Mouse (Mus musculus) limb, embryonic 11.5 days (tissue): ENCODE measurements at regions not wholly inside any gene's neighbourhood (a gene's known extent, or its start where the extent isn't known, plus 50 kb on each side); places are given as distances from the start of the nearest gene placed in this dataset.

Source experiments
- ATAC-seq: fragments of 200-750 bp; cut with Nextera tagmentation; 2 replicates; pipeline ENCODE4 v1.8.0; 2017; ENCODE audit warnings: low read depth; ENCODE audit not compliant: insufficient number of reproducible peaks, low FRiP score, low TSS enrichment
- DNase-seq: peaks from one replicate; pipeline ENCODE4 v3.0.0-alpha.2; 2015; ENCODE audit warnings: low spot score
- H3K27ac ChIP-seq: fragments of 300-500 bp; sonication (generic); replicated peaks from 2 replicates; pipeline ENCODE4 v1.5.1; 2014; ENCODE audit warnings: low read depth, mild to moderate bottlenecking, low read length
- H3K27me3 ChIP-seq: fragments of 300-500 bp; sonication (generic); 2 replicates; pipeline ENCODE4 v1.6.1; 2014; ENCODE audit warnings: mild to moderate bottlenecking, low read length, mixed read lengths; ENCODE audit not compliant: control insufficient read depth, insufficient read depth
- H3K36me3 ChIP-seq: fragments of 300-500 bp; sonication (generic); 2 replicates; pipeline ENCODE4 v1.6.1; 2014; ENCODE audit warnings: mild to moderate bottlenecking, low read length, moderate library complexity, mixed read lengths; ENCODE audit not compliant: control insufficient read depth, insufficient read depth
- H3K4me1 ChIP-seq: fragments of 300-500 bp; sonication (generic); 2 replicates; pipeline ENCODE4 v1.6.1; 2014; ENCODE audit warnings: low read length, mixed read lengths; ENCODE audit not compliant: control insufficient read depth, insufficient read depth
- H3K4me2 ChIP-seq: fragments of 300-500 bp; sonication (generic); 2 replicates; pipeline ENCODE4 v1.6.1; 2014; ENCODE audit warnings: low read depth, mild to moderate bottlenecking, moderate library complexity; ENCODE audit not compliant: severe bottlenecking
- H3K4me3 ChIP-seq: fragments of 300-500 bp; sonication (generic); 2 replicates; pipeline ENCODE4 v1.5.1; 2014; ENCODE audit warnings: low read depth, low read length
- H3K9ac ChIP-seq: fragments of 300-500 bp; sonication (generic); 2 replicates; pipeline ENCODE4 v1.6.1; 2014; ENCODE audit warnings: mild to moderate bottlenecking, low read length
- H3K9me3 ChIP-seq: fragments of 300-500 bp; sonication (generic); 2 replicates; pipeline ENCODE4 v1.6.1; 2016; ENCODE audit warnings: low read length; ENCODE audit not compliant: control insufficient read depth
- WGBS: fragments of 180-500 bp; shearing (Covaris S2); extraction: QIAGEN DNeasy Blood & Tissue Kit; methylation state at CpG from one replicate; pipeline ENCODE4 v1.1.7; 2014; 5-methylcytosine and 5-hydroxymethylcytosine counted together

DNA sequence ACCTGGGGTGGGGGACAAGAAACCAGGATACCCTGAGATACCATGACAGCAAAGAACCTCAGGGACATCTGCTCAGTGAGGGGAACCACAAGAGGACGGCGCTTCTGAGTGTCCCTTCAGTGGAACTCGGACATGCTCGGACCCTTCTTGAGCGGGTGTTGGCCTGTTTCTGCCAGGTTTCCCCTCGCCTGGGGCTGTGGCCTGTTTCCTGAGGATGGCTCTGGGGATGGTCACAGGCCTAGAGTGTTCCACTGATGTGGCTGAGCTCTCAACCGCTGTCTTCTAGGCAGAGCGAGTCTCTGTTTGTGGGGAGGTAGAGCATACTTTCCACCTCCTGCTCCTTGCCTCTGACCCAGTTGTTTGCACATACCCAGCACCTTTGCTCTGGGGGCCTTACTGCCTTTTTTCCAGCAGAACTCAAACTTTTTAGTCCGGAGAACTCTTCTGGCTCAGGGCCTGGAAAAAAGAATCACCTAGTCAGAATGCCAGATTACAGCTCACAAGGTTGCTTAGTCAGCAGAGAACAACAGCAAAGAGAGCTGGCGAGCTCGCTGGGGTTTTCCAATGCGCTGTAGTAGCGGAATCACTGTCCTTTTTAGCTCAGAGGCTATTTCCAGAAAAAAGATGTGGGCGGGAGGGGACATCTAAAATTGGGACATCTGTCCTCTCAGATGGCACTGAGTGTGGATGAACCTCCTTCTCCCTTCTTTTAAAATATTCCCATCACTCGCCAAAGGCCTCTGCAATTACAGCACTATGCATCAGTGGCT is 65.3 kb downstream of the Med10 start:
- ATAC-seq (no peak), DNase-seq (no peak)
- Histone ChIP-seq H3K36me3 (no peaks in the 10 kb centered on the region), H3K27me3 (no peaks in the 10 kb centered on the region), H3K9me3 (no peaks in the 10 kb centered on the region), H3K4me1 (no peaks in the 10 kb centered on the region), H3K9ac (no peak overlapping the region), H3K27ac (no peak overlapping the region), H3K4me2 (no peak overlapping the region), H3K4me3 (no peak overlapping the region)
- 84% methylated on average over 15 of the region's 15 CpGs for WGBS

DNA sequence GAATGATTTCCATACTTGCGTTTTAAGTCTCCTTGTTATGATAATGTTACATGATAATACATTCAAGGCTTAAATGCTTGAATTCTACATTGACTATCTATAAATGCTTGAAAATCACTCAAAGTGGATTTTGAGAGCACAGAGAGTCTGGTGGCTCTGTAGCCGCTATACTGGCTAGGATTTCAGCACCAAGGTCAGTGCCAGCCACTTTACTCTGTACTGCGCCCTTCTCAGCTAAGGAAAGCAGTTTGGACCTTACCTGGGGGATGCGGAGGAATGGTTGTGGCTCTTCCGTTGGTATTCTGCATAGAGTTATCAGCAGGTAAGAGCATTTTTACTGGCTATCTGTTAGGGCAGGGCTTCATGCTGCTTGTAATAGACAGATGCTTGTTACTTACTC is 94.3 kb downstream of the Med10 start:
- H3K36me3 ChIP-seq, result no peaks in the 10 kb centered on the region
- DNase-seq (peak; percentile 76), ATAC-seq (no peak)
- no peaks in the 10 kb centered on the region for H3K4me1 ChIP-seq
- H3K9me3 ChIP-seq, result no peaks in the 10 kb centered on the region
- H3K9ac ChIP-seq, result no peak overlapping the region
- H3K27me3 ChIP-seq, result no peaks in the 10 kb centered on the region
- no peak overlapping the region for H3K4me2 ChIP-seq
- WGBS, result 23% methylated on average over 5 of the region's 5 CpGs
- H3K4me3 ChIP-seq, result no peak overlapping the region
- no peak overlapping the region for H3K27ac ChIP-seq

DNA sequence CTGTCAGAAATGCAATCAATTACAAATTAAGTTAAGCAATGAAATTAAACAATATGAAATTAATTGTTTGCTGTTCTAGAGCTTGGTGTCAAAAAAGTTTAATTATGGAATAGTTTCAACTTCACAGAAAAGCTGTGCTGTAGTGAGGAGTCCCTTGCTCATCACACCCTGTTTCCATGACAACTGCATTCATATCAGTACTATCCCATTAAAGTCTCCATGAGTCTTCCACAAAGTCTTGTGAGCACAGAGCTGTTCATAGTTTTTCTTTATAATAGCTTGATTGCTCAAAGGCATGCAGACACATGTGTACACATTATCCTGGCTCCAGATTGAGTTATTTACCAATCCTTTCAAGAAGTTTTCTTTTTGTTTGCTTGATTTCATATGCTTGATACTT is 98.9 kb downstream of the Med10 start:
- no peak for ATAC-seq
- DNase-seq, result no peak
- H3K27ac ChIP-seq, result no peak overlapping the region

DNA sequence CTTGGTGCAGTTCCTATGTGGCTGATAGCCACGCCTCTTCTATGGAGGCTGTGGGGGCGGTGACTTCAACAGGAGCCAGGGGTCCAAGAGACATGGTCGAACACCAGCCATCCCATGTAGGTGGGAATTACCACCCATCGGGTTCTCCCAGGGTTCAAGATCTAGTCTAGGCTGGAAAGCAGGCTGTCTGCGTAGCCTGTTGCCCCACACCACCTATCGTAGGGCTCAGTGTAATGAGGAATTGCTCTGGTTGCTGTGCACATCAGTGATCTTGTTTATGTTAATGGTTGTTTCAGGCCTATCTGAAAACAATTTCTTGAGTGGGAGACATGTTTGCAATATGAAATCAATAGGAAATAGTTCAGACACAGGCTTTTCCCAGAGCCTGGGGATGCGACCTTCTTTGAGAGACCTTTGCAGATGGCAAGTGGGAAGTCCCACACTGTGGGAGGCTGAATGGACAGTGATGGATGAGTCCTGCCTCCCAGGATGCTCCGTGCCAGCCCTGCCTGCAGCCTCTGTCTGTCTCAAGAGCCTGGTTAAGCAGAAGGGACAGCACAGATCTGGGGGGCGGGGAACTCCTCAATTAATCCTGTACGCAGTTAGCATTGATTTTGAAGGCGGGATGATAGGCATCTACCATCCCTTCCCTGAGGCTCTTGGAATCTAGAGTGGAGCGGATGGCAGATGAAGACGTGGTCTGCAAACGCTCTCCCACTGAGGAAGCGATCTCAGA is 104.8 kb downstream of the Med10 start:
- Histone ChIP-seq H3K36me3 (no peaks in the 10 kb centered on the region), H3K4me1 (no peaks in the 10 kb centered on the region), H3K9me3 (no peaks in the 10 kb centered on the region), H3K27ac (no peak overlapping the region), H3K9ac (no peak overlapping the region), H3K4me3 (no peak overlapping the region), H3K27me3 (no peaks in the 10 kb centered on the region), H3K4me2 (no peak overlapping the region)
- DNase-seq (no peak), ATAC-seq (no peak)
- WGBS, result 62% methylated on average over 15 of the region's 15 CpGs

More for the DNA sequence above, 98.9 kb downstream of the Med10 start:
- Histone ChIP-seq H3K36me3 (no peaks in the 10 kb centered on the region), H3K4me3 (no peak overlapping the region), H3K4me2 (no peak overlapping the region), H3K4me1 (no peaks in the 10 kb centered on the region), H3K9me3 (no peaks in the 10 kb centered on the region), H3K9ac (no peak overlapping the region), H3K27me3 (no peaks in the 10 kb centered on the region)

DNA sequence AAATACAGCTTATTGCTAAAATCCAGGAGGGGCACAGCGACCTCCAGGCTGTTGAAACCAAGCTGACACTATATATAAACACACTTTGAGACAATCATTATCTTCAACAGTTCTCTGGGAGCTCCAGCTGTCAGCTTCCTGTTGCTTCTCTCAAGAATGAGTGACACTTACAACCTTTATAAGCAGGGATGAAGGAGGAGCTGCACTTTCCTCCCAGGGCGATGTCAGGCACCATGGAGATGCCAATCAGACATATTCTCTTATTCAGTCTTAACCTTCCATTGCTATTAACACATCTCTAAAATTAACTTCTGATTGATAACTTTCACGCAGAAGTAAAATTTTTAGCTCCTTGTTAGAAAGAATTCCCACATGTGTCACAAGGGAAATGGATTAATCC is 113.6 kb downstream of the Med10 start:
- 84% methylated on average over 3 of the region's 3 CpGs for WGBS
- Histone ChIP-seq H3K4me1 (no peaks in the 10 kb centered on the region), H3K9ac (no peak overlapping the region), H3K36me3 (no peaks in the 10 kb centered on the region), H3K4me2 (no peak overlapping the region), H3K9me3 (no peaks in the 10 kb centered on the region), H3K4me3 (no peak overlapping the region), H3K27me3 (no peaks in the 10 kb centered on the region), H3K27ac (no peak overlapping the region)
- DNase-seq (no peak), ATAC-seq (no peak)

DNA sequence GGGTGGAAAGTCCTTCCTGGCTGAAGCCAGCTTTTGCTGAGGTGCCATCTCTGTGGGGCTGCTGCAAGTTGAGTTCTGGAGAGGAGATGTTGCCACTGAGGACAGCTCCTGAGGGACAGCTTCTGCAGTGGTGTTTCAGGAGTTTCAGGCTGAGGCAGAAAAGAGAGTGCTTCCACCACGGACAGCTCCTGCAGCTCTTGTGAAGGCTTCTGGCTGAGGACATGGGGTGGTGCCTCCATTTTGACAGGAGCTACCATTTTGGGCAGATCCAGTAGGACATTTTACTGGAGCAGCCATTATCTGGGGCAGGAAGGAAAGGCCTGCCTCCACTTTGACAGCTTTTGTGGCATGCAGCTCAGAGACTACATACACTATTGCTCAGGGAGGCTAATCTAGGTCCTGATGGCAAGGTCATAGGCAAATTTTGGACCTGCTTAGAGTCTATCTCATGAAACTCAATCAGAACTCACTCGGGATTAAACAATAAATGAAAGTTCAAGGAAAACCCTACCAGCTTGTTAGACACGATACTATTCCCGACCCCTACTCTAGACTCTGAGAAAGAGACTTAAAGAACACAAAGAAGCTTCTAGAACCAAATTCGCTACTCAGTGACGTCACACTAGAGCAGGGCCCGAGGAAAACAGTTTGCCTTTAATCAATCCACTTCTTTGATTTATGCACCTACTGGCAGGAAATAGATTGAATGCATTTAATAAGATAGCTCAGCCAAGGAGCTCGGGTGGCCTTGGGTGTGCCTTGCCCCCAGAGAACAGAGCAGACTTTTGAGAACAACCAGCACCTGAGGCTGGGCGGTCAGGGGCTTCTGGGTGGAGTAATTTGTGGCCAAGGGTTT is 130.7 kb downstream of the Med10 start:
- peak; percentile 27 for DNase-seq
- Histone ChIP-seq H3K9ac (no peak overlapping the region), H3K4me3 (no peak overlapping the region), H3K4me1 (no peaks in the 10 kb centered on the region), H3K9me3 (no peaks in the 10 kb centered on the region), H3K27ac (no peak overlapping the region), H3K4me2 (no peak overlapping the region), H3K27me3 (no peaks in the 10 kb centered on the region), H3K36me3 (no peaks in the 10 kb centered on the region)
- 72% methylated on average over 9 of the region's 9 CpGs for WGBS
- ATAC-seq, result no peak

DNA sequence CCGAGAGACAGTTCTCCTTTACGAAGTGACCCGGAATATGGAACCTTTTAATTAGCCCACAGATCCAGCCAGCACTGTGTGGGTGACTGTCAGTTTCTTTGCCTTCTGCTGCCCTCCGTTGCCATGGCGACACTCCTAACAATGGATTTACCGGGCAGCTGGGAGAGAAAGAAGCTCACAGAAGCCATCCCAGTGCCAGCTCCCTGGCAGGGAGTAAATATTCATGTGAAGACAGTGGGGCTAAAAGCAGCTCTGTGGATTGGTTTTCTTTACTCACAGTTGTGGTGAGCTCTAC is 131.3 kb downstream of the Med10 start:
- WGBS, result 71% methylated on average over 6 of the region's 6 CpGs
- no peak for ATAC-seq

DNA sequence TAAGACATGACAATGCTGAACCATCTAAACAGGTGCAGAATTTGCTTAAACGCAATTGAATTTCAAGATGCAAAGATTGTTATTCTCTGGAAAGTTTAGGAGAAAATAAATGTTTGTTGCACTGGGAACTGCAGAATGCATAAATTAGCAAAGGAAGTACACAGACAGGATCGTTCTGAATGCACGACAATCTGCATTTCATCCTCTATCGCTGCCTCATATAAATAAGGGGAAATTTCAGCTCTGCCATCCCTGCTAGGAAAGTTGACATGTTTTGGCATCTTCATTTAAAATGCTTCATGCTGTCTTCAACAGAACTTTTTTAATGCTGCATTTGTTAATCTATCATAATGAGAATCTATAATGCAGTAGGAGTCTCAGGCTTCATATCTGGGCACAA is 137.6 kb downstream of the Med10 start:
- WGBS, result 90% methylated on average over 4 of the region's 4 CpGs
- H3K4me1 ChIP-seq, result no peaks in the 10 kb centered on the region
- H3K36me3 ChIP-seq, result no peaks in the 10 kb centered on the region
- ATAC-seq (no peak), DNase-seq (no peak)
- H3K4me2 ChIP-seq, result no peak overlapping the region
- no peaks in the 10 kb centered on the region for H3K27me3 ChIP-seq
- H3K9ac ChIP-seq, result no peak overlapping the region
- H3K4me3 ChIP-seq, result no peak overlapping the region
- H3K9me3 ChIP-seq, result no peaks in the 10 kb centered on the region
- no peak overlapping the region for H3K27ac ChIP-seq

More for the DNA sequence above, 131.3 kb downstream of the Med10 start:
- no peaks in the 10 kb centered on the region for H3K27me3 ChIP-seq
- H3K9ac ChIP-seq, result no peak overlapping the region
- H3K9me3 ChIP-seq, result no peaks in the 10 kb centered on the region
- no peak overlapping the region for H3K27ac ChIP-seq
- H3K4me1 ChIP-seq, result no peaks in the 10 kb centered on the region
- H3K4me2 ChIP-seq, result no peak overlapping the region
- H3K4me3 ChIP-seq, result no peak overlapping the region
- peak; percentile 29 for DNase-seq
- H3K36me3 ChIP-seq, result no peaks in the 10 kb centered on the region
